Mouse (Mus musculus): ENCODE data around the gene Traf2.
"Not testable (repeated sequence)": the region's sequence is repeated elsewhere in the genome, so short reads cannot be mapped to it uniquely, and the experiment has no call there.

The Traf2 gene

GRCm38 (mm10) chr2:25575432-25576027 lies 28.8 kb upstream of the Traf2 start:
- DNase-seq, result peak; percentile 66

GRCm38 (mm10) chr2:25574579-25575431 lies 28.1 kb upstream of the Traf2 start, which contains the start of the genes Mamdc4 and Phpt1:
Mamdc4 (minus strand) TSS chr2:25574845.
Phpt1 (minus strand) TSS chr2:25575224.
- peak; percentile 98 for DNase-seq

GRCm38 (mm10) chr2:25574136-25574535 lies 27.4 kb upstream of the Traf2 start:
- no peak for DNase-seq

- no peak for DNase-seq
Measured at GRCm38 (mm10) chr2:25573068-25573467, 26.3 kb upstream of the Traf2 start.

GRCm38 (mm10) chr2:25571221-25571620 lies 24.5 kb upstream of the Traf2 start:
- DNase-seq, result no peak

GRCm38 (mm10) chr2:25569323-25569722 lies 22.6 kb upstream of the Traf2 start:
- DNase-seq, result no peak

GRCm38 (mm10) chr2:25568473-25569019 lies 21.8 kb upstream of the Traf2 start:
- DNase-seq, result no peak

- no peak for DNase-seq
Measured at GRCm38 (mm10) chr2:25566558-25566957, 19.8 kb upstream of the Traf2 start.

GRCm38 (mm10) chr2:25565741-25566140 lies 19.0 kb upstream of the Traf2 start:
- no peak for DNase-seq

GRCm38 (mm10) chr2:25561946-25562345 lies 15.2 kb upstream of the Traf2 start:
- DNase-seq, result no peak

- no peak for DNase-seq
Measured at GRCm38 (mm10) chr2:25560551-25560950, 13.8 kb upstream of the Traf2 start.

- no peak for DNase-seq
Measured at GRCm38 (mm10) chr2:25558774-25559173, 12.0 kb upstream of the Traf2 start.

- no peak for DNase-seq
Measured at GRCm38 (mm10) chr2:25557964-25558360, 11.2 kb upstream of the Traf2 start.

- peak; percentile 97 for DNase-seq
Measured at GRCm38 (mm10) chr2:25557221-25557963, 10.7 kb upstream of the Traf2 start, which contains the start of gene Edf1. Edf1 (plus strand) TSS chr2:25557847.

GRCm38 (mm10) chr2:25556296-25556695 lies 9.6 kb upstream of the Traf2 start:
- DNase-seq, result no peak

- not testable (repeated sequence) for DNase-seq
Measured at GRCm38 (mm10) chr2:25555479-25555878, 8.7 kb upstream of the Traf2 start.

GRCm38 (mm10) chr2:25553171-25553786 lies 6.5 kb upstream of the Traf2 start:
- DNase-seq, result not testable (repeated sequence)

GRCm38 (mm10) chr2:25551186-25551585 lies 4.4 kb upstream of the Traf2 start:
- DNase-seq, result peak; percentile 70

- no peak for DNase-seq
Measured at GRCm38 (mm10) chr2:25549021-25549991, 2.6 kb upstream of the Traf2 start.

GRCm38 (mm10) chr2:25545996-25546810 lies 537 bp downstream of the Traf2 start:
- DNase-seq, result peak; percentile 90
